Mouse (Mus musculus): Measurements from ENCODE around the gene Nebl. TPM values are rescaled to one million over a fixed set of nuclear protein-coding genes. Genes with fewer than 3 reads are reported as not detected.

The Nebl gene
- 8.3 TPM for total RNA-seq (2023)

GRCm38 (mm10) chr2:17730957-17731830, at the start of gene Nebl:
Gene Nebl, minus strand, starts transcription at chr2:17731464.

All from CD8-positive naive resting alpha-beta T cell, adult 57 days (primary cell).